Mouse (Mus musculus) liver, adult 2 months (tissue): ENCODE measurements around the gene Gm20388. TPM values are rescaled to one million over a fixed set of nuclear protein-coding genes. Genes with fewer than 3 reads are reported as not detected.
A peak's percentile ranks its signal among the peaks of the same experiment; 100 is the strongest.

Experiments used
- DNase-seq: peaks from one replicate; pipeline ENCODE4 v3.0.0-alpha.2; 2011; ENCODE audit warnings: low read depth, low spot score; ENCODE audit errors: extremely low read depth
- H3K27ac ChIP-seq: fragments of 200-500 bp; replicated peaks from 2 replicates; pipeline ENCODE4 v1.5.1; 2012; ENCODE audit warnings: low read depth, mild to moderate bottlenecking, control low read depth, inconsistent platforms, low read length; ENCODE audit not compliant: insufficient read depth
- H3K27me3 ChIP-seq: fragments of 200-500 bp; 2 replicates; pipeline ENCODE4 v1.6.1; 2012; ENCODE audit warnings: mild to moderate bottlenecking, moderate library complexity, low read length, inconsistent platforms; ENCODE audit not compliant: control insufficient read depth, insufficient read depth
- H3K36me3 ChIP-seq: fragments of 200-500 bp; 2 replicates; pipeline ENCODE4 v1.6.1; 2012; ENCODE audit warnings: low read length, inconsistent platforms; ENCODE audit not compliant: control insufficient read depth, insufficient read depth
- H3K4me1 ChIP-seq: fragments of 200-500 bp; 2 replicates; pipeline ENCODE4 v1.6.1; 2011; ENCODE audit warnings: low read length; ENCODE audit not compliant: control insufficient read depth, insufficient read depth
- H3K4me3 ChIP-seq: fragments of 200-500 bp; 2 replicates; pipeline ENCODE4 v1.5.1; 2011; ENCODE audit warnings: low read depth, mild to moderate bottlenecking, control low read depth, low read length, moderate library complexity; ENCODE audit not compliant: insufficient read depth
- H3K79me2 ChIP-seq: fragments of 200-500 bp; 2 replicates; pipeline ENCODE4 v1.6.1; 2012; ENCODE audit warnings: inconsistent platforms, mild to moderate bottlenecking, low read length, moderate library complexity; ENCODE audit not compliant: control insufficient read depth, insufficient read depth
- H3K9ac ChIP-seq: fragments of 200-500 bp; 2 replicates; pipeline ENCODE4 v1.6.1; 2012; ENCODE audit warnings: low read depth, mild to moderate bottlenecking, control low read depth, inconsistent platforms, low read length
- CTCF ChIP-seq: fragments of 200-500 bp; IDR thresholded peaks from 2 replicates; pipeline ENCODE4 v1.5.1; 2011; ENCODE audit warnings: low read depth, low read length, control low read depth
- POLR2A ChIP-seq: fragments of 200-500 bp; IDR thresholded peaks from 2 replicates; pipeline ENCODE4 v1.6.1; 2011; ENCODE audit warnings: low read length, control low read depth; ENCODE audit not compliant: insufficient read depth; ENCODE audit errors: extremely low read depth
- WGBS: fragments of 180-500 bp; shearing (Covaris S2); methylation state at CpG from one replicate; pipeline ENCODE4 v1.1.7; 2018; 5-methylcytosine and 5-hydroxymethylcytosine counted together
- polyA plus RNA-seq: library from polyadenylated mRNA; depleted of rRNA; stranded (reverse); fragments of >200 nt; gene quantifications from 2 replicates; pipeline ENCODE4 v1.2.3, GENCODE M21; 2012
- total RNA-seq: library from RNA; depleted of rRNA; stranded (reverse); fragments of >200 nt; gene quantifications from 2 replicates; pipeline ENCODE4 v1.2.3, GENCODE M21; 2014

The Gm20388 gene
- total and polyA plus RNA-seq, 2 experiments, result 6.4 to 19.9 TPM

GRCm38 (mm10) chr8:122859843-122860242 is 2949.2 kb downstream of the Gm20388 start:
- Histone ChIP-seq H3K36me3 (no peaks in the 10 kb centered on the region), H3K27me3 (no peaks in the 10 kb centered on the region), H3K4me1 (peaks cover 15% of the 10 kb centered on the region), H3K9ac (no peak overlapping the region), H3K4me3 (no peak overlapping the region), H3K27ac (peak overlapping the region; percentile 67), H3K79me2 (no peaks in the 10 kb centered on the region)
- TF ChIP-seq POLR2A (no peak), CTCF (no peak)
- WGBS, result 64% methylated on average over 13 of the region's 13 CpGs
- DNase-seq, result no peak

GRCm38 (mm10) chr8:122864719-122865129 is 2954.1 kb downstream of the Gm20388 start:
- TF ChIP-seq CTCF (no peak), POLR2A (no peak)
- no peak for DNase-seq
- Histone ChIP-seq H3K27me3 (no peaks in the 10 kb centered on the region), H3K9ac (no peak overlapping the region), H3K79me2 (no peaks in the 10 kb centered on the region), H3K4me3 (no peak overlapping the region), H3K4me1 (peaks cover 8% of the 10 kb centered on the region), H3K27ac (no peak overlapping the region), H3K36me3 (no peaks in the 10 kb centered on the region)
- WGBS, result 62% methylated on average over 26 of the region's 26 CpGs

- 66% methylated on average over 10 of the region's 10 CpGs for WGBS
- Histone ChIP-seq H3K27ac (no peak overlapping the region), H3K79me2 (no peaks in the 10 kb centered on the region), H3K4me3 (no peak overlapping the region), H3K27me3 (no peaks in the 10 kb centered on the region), H3K4me1 (peaks cover 8% of the 10 kb centered on the region), H3K9ac (no peak overlapping the region), H3K36me3 (no peaks in the 10 kb centered on the region)
- TF ChIP-seq CTCF, result peak; percentile 76
- TF ChIP-seq POLR2A, result no peak
- DNase-seq, result no peak
These were observed 2954.8 kb downstream of the Gm20388 start for GRCm38 (mm10) chr8:122865441-122865840.

- 78% methylated on average over 8 of the region's 8 CpGs for WGBS
- Histone ChIP-seq H3K9ac (no peak overlapping the region), H3K4me1 (peaks cover 8% of the 10 kb centered on the region), H3K27ac (no peak overlapping the region), H3K36me3 (no peaks in the 10 kb centered on the region), H3K79me2 (no peaks in the 10 kb centered on the region), H3K27me3 (no peaks in the 10 kb centered on the region), H3K4me3 (no peak overlapping the region)
- TF ChIP-seq POLR2A, result no peak
- no peak for TF ChIP-seq CTCF
- DNase-seq, result no peak
These were observed 2955.6 kb downstream of the Gm20388 start for GRCm38 (mm10) chr8:122866231-122866630.

GRCm38 (mm10) chr8:122867982-122868381 is 2957.3 kb downstream of the Gm20388 start:
- no peaks in the 10 kb centered on the region for H3K27me3 ChIP-seq
- H3K36me3 ChIP-seq, result no peaks in the 10 kb centered on the region
- no peak overlapping the region for H3K27ac ChIP-seq
- DNase-seq, result no peak
- H3K4me1 ChIP-seq, result peaks cover 7% of the 10 kb centered on the region
- H3K9ac ChIP-seq, result no peak overlapping the region
- no peak overlapping the region for H3K4me3 ChIP-seq
- WGBS, result 88% methylated on average over 6 of the region's 6 CpGs
- H3K79me2 ChIP-seq, result no peaks in the 10 kb centered on the region
- TF ChIP-seq POLR2A (no peak), CTCF (no peak)

GRCm38 (mm10) chr8:122870377-122870863 is 2959.8 kb downstream of the Gm20388 start:
- Histone ChIP-seq H3K27ac (no peak overlapping the region), H3K9ac (0 out of 2 replicates have a peak overlapping the region, but pooled peaks have one; percentile 14), H3K27me3 (no peaks in the 10 kb centered on the region), H3K4me1 (no peaks in the 10 kb centered on the region), H3K4me3 (peak overlapping the region; percentile 55; the same call in 1 of the 2 replicates), H3K36me3 (no peaks in the 10 kb centered on the region), H3K79me2 (no peaks in the 10 kb centered on the region)
- 49% methylated on average over 31 of the region's 31 CpGs for WGBS
- DNase-seq, result no peak
- TF ChIP-seq CTCF (no peak), POLR2A (no peak)
